Mouse (Mus musculus) spleen, adult 2 months (tissue): ENCODE measurements around the gene Rplp2. TPM values are rescaled to one million over a fixed set of nuclear protein-coding genes. Genes with fewer than 3 reads are reported as not detected.

Source experiments
- DNase-seq, 2 experiments: peaks; one replicate each; pipeline versions ENCODE4 v3.0.0 to v3.0.0-alpha.2; 2012 to 2021; ENCODE audit warnings: low spot score in 2 of 2, low read depth in 1 of 2
- H3K27ac ChIP-seq: fragments of 200-500 bp; 2 replicates; pipeline ENCODE4 v1.5.1; 2012; ENCODE audit warnings: low read length, inconsistent platforms; ENCODE audit not compliant: insufficient read depth
- H3K27me3 ChIP-seq: fragments of 200-500 bp; 2 replicates; pipeline ENCODE4 v1.6.1; 2012; ENCODE audit warnings: mild to moderate bottlenecking, moderate library complexity, low read length, inconsistent platforms; ENCODE audit not compliant: control insufficient read depth, insufficient read depth
- H3K36me3 ChIP-seq: fragments of 200-500 bp; 2 replicates; pipeline ENCODE4 v1.6.1; 2012; ENCODE audit warnings: mild to moderate bottlenecking, low read length, inconsistent platforms; ENCODE audit not compliant: control insufficient read depth, insufficient read depth
- H3K4me1 ChIP-seq: fragments of 200-500 bp; 2 replicates; pipeline ENCODE4 v1.6.1; 2011; ENCODE audit warnings: inconsistent platforms; ENCODE audit not compliant: control insufficient read depth, insufficient read depth, insufficient read length
- H3K4me3 ChIP-seq: fragments of 200-500 bp; 2 replicates; pipeline ENCODE4 v1.5.1; 2011; ENCODE audit warnings: mild to moderate bottlenecking, inconsistent platforms; ENCODE audit not compliant: insufficient read depth, insufficient read length; ENCODE audit errors: extremely low read depth
- CTCF ChIP-seq: fragments of 200-500 bp; IDR thresholded peaks from 2 replicates; pipeline ENCODE4 v1.5.1; 2011; ENCODE audit warnings: mild to moderate bottlenecking, inconsistent platforms; ENCODE audit not compliant: insufficient read depth, insufficient read length, insufficient replicate concordance; ENCODE audit errors: extremely low read depth
- POLR2A ChIP-seq: fragments of 200-500 bp; IDR thresholded peaks from 2 replicates; pipeline ENCODE4 v1.6.1; 2011; ENCODE audit warnings: low read depth, low read length, inconsistent platforms
- WGBS: fragments of 180-500 bp; shearing (Covaris S2); methylation state at CpG from one replicate; pipeline ENCODE4 v1.1.7; 2018; 5-methylcytosine and 5-hydroxymethylcytosine counted together
- polyA plus RNA-seq: library from polyadenylated mRNA; depleted of rRNA; stranded (reverse); fragments of >200 nt; gene quantifications from 2 replicates; pipeline ENCODE4 v1.2.3, GENCODE M21; 2012

The Rplp2 gene
- polyA plus RNA-seq, 1 experiment: 645 TPM

GRCm38 (mm10) chr7:141435129-141435855 is 11.9 kb upstream of the Rplp2 start:
- Histone ChIP-seq H3K36me3 (peaks cover 19% of the 10 kb centered on the region), H3K27me3 (no peaks in the 10 kb centered on the region), H3K4me3 (peak overlapping the region; percentile 63), H3K27ac (peak overlapping the region; percentile 30), H3K4me1 (peaks cover 24% of the 10 kb centered on the region; the same call in 1 of the 2 replicates)
- DNase-seq: peak in 1 of 2 experiments; percentile 55
- WGBS: 2% methylated on average over 17 of the region's 17 CpGs
- TF ChIP-seq POLR2A (no peak), CTCF (no peak)

- H3K27me3 ChIP-seq: no peaks in the 10 kb centered on the region
Measured at GRCm38 (mm10) chr7:141435856-141436522, 11.2 kb upstream of the Rplp2 start.

DNA sequence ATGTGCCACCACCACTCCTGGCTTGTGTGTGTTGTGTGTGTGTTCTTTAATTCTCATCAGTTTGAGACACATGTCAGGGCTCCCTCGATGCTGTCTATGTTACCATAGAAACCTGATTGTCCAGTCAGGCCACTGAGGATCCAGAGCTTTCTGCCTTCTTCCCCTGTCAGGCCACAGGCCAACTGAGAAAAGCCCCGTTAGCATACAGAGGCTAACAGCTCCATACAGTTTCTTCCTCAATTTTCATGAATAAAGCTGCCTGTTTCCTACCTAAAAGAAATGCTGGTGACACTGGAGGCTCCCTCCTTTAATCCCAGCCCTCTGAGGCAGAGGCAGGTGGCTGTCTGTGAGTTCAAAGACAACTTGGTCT is 10.7 kb upstream of the Rplp2 start:
- DNase-seq: no peak
- TF ChIP-seq CTCF (no peak), POLR2A (no peak)
- peaks cover 12% of the 10 kb centered on the region for H3K36me3 ChIP-seq
- H3K27ac ChIP-seq: no peak overlapping the region
- no peak overlapping the region for H3K4me3 ChIP-seq
- H3K27me3 ChIP-seq: no peaks in the 10 kb centered on the region
- H3K4me1 ChIP-seq: peaks cover 24% of the 10 kb centered on the region; the same call in 1 of the 2 replicates
- 48% methylated on average over 2 of the region's 2 CpGs for WGBS

More at GRCm38 (mm10) chr7:141435856-141436522, 11.2 kb upstream of the Rplp2 start:
- Histone ChIP-seq H3K27ac (0 out of 2 replicates have a peak overlapping the region, but pooled peaks have one; percentile 28), H3K4me1 (peaks cover 24% of the 10 kb centered on the region; the same call in 1 of the 2 replicates), H3K4me3 (no peak overlapping the region), H3K36me3 (peaks cover 15% of the 10 kb centered on the region)
- TF ChIP-seq CTCF (no peak), POLR2A (no peak)
- DNase-seq: no peak
- WGBS: 78% methylated on average over 9 of the region's 9 CpGs

DNA sequence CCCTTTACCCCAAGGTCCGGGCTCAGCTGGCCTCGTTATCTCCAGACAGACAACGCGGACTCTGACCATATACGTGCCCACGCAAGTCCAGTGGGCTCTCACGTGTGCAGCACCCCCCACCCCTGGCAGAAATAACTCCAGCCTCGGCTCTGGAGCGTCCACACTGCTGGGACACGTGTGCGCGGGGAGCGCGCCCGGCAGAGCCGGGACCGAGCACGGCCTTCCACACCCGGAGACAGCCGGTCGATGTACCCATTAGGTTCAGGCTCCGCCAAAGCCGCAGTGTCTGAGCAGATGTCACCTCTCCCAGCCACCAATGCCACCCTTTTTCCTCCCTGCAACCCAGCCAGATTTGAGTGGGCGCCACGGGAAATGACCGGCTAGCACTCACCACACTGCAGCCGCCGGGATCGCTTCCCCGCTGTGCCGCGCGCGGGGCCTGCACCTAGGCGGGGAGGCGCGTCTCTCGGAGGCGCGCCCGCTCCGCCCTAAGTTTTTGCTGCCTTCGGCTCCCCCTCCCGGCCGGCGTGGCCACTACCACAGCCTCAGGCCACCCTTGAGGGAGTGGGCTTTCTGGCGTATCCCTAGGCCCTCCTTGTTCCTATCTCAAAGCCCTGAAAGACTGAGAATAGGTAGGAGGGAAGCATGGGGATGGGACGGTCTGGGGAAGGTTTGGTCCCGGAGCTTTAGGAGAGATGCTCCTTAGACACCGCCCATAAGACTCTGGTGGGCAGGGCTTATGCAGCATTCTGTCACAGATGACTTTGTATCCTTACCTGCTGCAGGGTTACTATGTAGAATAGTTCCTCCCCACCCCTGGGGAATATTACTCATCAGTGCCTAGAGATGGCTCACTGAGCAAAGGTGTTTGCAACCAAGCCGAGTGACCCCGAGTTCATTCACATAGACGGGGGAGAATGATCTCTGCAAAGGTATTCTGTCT is 9.7 kb upstream of the Rplp2 start, which contains the start of gene Slc25a22:
Gene Slc25a22, minus strand, starts transcription at position 715 of the 943 bp plus-strand sequence.
- H3K36me3 ChIP-seq: peaks cover 8% of the 10 kb centered on the region
- TF ChIP-seq POLR2A: peak; percentile 38
- peak; percentile 79 for TF ChIP-seq CTCF
- peak within 1 kb of the TSS; percentile 87 for H3K4me3 ChIP-seq
- 8% methylated on average over 53 of the region's 53 CpGs for WGBS
- H3K4me1 ChIP-seq: peaks cover 24% of the 10 kb centered on the region; the same call in 1 of the 2 replicates
- no peaks in the 10 kb centered on the region for H3K27me3 ChIP-seq
- peak within 1 kb of the TSS; percentile 82 for H3K27ac ChIP-seq
- DNase-seq: peak in 1 of 2 experiments; percentile 82

GRCm38 (mm10) chr7:141438201-141438968 is 8.8 kb upstream of the Rplp2 start:
- TF ChIP-seq CTCF (no peak), POLR2A (no peak)
- 94% methylated on average over 12 of the region's 12 CpGs for WGBS
- Histone ChIP-seq H3K27ac (no peak overlapping the region), H3K36me3 (peaks cover 5% of the 10 kb centered on the region), H3K27me3 (no peaks in the 10 kb centered on the region), H3K4me3 (no peak overlapping the region), H3K4me1 (peaks cover 28% of the 10 kb centered on the region; the same call in 1 of the 2 replicates)
- no peak for DNase-seq

GRCm38 (mm10) chr7:141439140-141439679 is 8.0 kb upstream of the Rplp2 start:
- Histone ChIP-seq H3K27ac (no peak overlapping the region), H3K4me1 (peaks cover 33% of the 10 kb centered on the region; the same call in 1 of the 2 replicates), H3K36me3 (no peaks in the 10 kb centered on the region), H3K4me3 (no peak overlapping the region), H3K27me3 (no peaks in the 10 kb centered on the region)
- no peak for DNase-seq
- TF ChIP-seq CTCF (no peak), POLR2A (no peak)
- WGBS: 97% methylated on average over 10 of the region's 10 CpGs
